Mouse (Mus musculus) adrenal gland, adult 10 weeks (tissue): Measurements from ENCODE around the gene Pcolce. TPM values are rescaled to one million over a fixed set of nuclear protein-coding genes. Genes with fewer than 3 reads are reported as not detected.

Source experiments
- polyA plus RNA-seq: library from polyadenylated mRNA; stranded (reverse); fragments of 350-450 nt; fragmentation: Illumina TruSeq; extraction: RNeasy Lipid Tissue Mini Kit (QIAGEN cat#74804); gene quantifications from one replicate; pipeline ENCODE4 v1.2.3, GENCODE M21; 2014; ENCODE audit warnings: low read depth, low replicate concordance

The Pcolce gene
- 63.9 TPM for polyA plus RNA-seq

GRCm38 (mm10) chr5:137613550-137613949, at the start of gene Pcolce:
Pcolce (minus strand) TSS chr5:137613784.

GRCm38 (mm10) chr5:137645652-137646091, 32.1 kb upstream of the Pcolce start, which contains the start of gene Irs3:
Irs3 (minus strand) TSS chr5:137645714.

GRCm38 (mm10) chr5:137641054-137641453, 27.5 kb upstream of the Pcolce start, which contains the start of gene Sap25:
Sap25 (plus strand) TSS chr5:137641334.

GRCm38 (mm10) chr5:137628498-137629305, 15.1 kb upstream of the Pcolce start, which contains the start of the genes Fbxo24, Lrch4 and Gm20605:
Fbxo24 (minus strand) TSS chr5:137629002.
Lrch4 (plus strand) TSS chr5:137629121.
Gm20605 (plus strand) TSS chr5:137629175.

GRCm38 (mm10) chr5:137600619-137601364, 12.8 kb downstream of the Pcolce start, which contains the start of gene Mospd3:
Mospd3 (minus strand) TSS chr5:137601058.

GRCm38 (mm10) chr5:137569665-137570064, 43.9 kb downstream of the Pcolce start, which contains the start of gene Tfr2:
Tfr2 (plus strand) TSS chr5:137569840.

Other genes with a start within 250 kb of the Pcolce start
- gene Zan, start 136.7 kb downstream of the Pcolce start, polyA plus RNA-seq, result not detected
- not detected for gene Pop7, start 111.3 kb downstream of the Pcolce start, polyA plus RNA-seq
- 2.2 TPM for gene Gigyf1, start 95.2 kb downstream of the Pcolce start, polyA plus RNA-seq
- not detected for gene Epo, start 80.5 kb downstream of the Pcolce start, polyA plus RNA-seq
- 1.2 TPM for gene Gnb2, start 80.3 kb downstream of the Pcolce start, polyA plus RNA-seq
- not detected for gene Actl6b, start 60.3 kb downstream of the Pcolce start, polyA plus RNA-seq
- not detected for gene Tfr2, start 43.9 kb downstream of the Pcolce start, polyA plus RNA-seq
- not detected for gene Mospd3, start 12.7 kb downstream of the Pcolce start, polyA plus RNA-seq
- not detected for gene Fbxo24, start 15.2 kb upstream of the Pcolce start, polyA plus RNA-seq
- 0.99 TPM for gene Lrch4, start 15.3 kb upstream of the Pcolce start, polyA plus RNA-seq
- not detected for gene Gm20605, start 15.4 kb upstream of the Pcolce start, polyA plus RNA-seq
- not detected for gene Sap25, start 27.6 kb upstream of the Pcolce start, polyA plus RNA-seq
- 0.58 TPM for gene Irs3, start 31.9 kb upstream of the Pcolce start, polyA plus RNA-seq
- gene Agfg2, start 70.9 kb upstream of the Pcolce start, polyA plus RNA-seq, result 12.5 TPM
- not detected for gene Nyap1, start 127.8 kb upstream of the Pcolce start, polyA plus RNA-seq
- 0.29 TPM for gene Tsc22d4, start 131.9 kb upstream of the Pcolce start, polyA plus RNA-seq
- gene Ppp1r35, start 165.1 kb upstream of the Pcolce start, polyA plus RNA-seq, result not detected
- 10.4 TPM for gene Mepce, start 173.9 kb upstream of the Pcolce start, polyA plus RNA-seq
- gene Zcwpw1, start 174.0 kb upstream of the Pcolce start, polyA plus RNA-seq, result 7.7 TPM
- 0.76 TPM for gene Pilra, start 222.5 kb upstream of the Pcolce start, polyA plus RNA-seq
- not detected for gene Pilrb1, start 244.3 kb upstream of the Pcolce start, polyA plus RNA-seq